Mouse (Mus musculus): Measurements from ENCODE around the gene Tada2a. TPM values are rescaled to one million over a fixed set of nuclear protein-coding genes. Genes with fewer than 3 reads are reported as not detected.

The Tada2a gene
- total RNA-seq, 2 experiments from 2014 or later, result 12.5 to 12.6 TPM

DNA sequence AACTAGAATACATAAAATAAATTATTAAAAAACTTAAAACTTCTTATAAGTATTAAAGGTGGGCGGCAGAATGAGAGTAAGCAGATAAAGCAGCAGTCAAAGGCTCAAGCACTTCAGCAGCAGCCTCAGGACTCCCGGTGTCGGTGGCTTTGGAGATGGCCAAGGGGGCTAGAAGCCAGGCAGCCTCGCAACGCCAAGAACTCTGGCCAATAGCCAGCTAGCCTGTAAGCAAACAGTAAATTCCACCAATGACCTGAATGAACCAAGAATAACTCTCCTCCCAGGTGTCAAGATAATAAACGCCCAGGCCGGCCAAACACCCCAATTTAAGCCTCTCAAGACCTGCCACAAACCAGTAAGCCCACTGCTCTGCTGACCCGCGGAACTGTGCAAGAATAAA, 13.8 kb downstream of the Tada2a start:
- DNase-seq (ENCODE audit: low spot score in 2 of 2), result no peak

DNA sequence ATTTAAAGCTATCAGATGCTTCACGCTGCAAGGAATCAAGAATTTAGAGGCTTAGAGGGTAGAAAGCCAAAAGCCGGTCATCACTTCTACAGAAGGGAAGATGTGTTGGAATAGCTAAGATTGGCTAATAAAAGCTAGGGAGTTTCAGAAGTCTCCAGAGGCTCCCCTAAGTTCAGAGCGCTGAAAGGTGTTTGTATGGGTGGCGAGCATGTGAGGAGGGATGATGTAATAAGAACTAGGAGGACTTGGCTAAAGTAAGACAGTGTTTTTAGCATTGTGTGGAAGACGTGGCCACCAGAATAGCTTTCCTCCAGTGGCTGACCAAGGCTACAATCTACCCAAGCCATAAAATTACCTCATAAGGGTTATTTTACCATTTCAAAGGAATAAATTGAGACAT, 15.8 kb downstream of the Tada2a start:
- no peak for DNase-seq (ENCODE audit: low spot score in 2 of 2)

DNA sequence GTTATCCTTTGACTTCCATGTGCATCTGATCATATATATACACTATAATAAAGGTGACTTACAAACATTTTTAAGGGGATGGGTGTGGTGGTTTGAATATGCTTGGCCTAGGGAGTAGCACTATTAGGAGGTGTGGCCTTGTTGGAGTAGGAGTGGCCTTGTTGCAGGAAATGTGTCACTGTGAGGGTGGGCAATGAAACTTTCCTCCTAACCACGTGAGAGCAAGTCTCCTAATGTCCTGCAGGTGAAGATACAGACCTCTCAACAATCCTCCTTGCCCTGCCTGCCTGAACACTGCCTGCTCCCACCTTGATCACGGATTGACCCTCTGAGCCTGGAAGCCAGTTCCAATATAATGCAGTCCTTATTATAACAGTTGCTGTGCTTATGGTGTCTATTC, 22.3 kb downstream of the Tada2a start:
- DNase-seq (ENCODE audit: low spot score in 2 of 2), result no peak

GRCm38 (mm10) chr11:84104036-84104435, 25.4 kb downstream of the Tada2a start:
- DNase-seq (ENCODE audit: low spot score in 2 of 2), result peak in 1 of 2 experiments; percentile 18

DNA sequence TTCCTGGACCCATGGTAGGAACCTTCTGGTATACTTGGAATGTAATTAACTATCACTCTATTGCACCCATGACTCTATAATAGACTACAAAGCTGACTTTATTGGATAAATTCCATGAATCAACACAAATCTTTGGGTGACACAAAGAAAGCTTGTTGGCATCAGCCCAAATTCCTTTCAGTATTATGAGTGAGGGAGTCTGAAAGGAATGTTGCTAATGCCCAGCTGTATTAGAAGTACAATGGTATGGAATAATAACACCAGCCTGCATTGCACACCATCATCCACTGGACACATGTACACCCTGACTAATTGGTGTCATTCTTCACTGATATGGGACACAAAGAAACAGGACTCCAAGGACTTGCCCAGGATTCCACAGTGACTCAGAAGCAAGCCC, 28.2 kb downstream of the Tada2a start:
- no peak for DNase-seq (ENCODE audit: low spot score in 2 of 2)

GRCm38 (mm10) chr11:84097251-84097998, 32.0 kb downstream of the Tada2a start:
- DNase-seq (ENCODE audit: low spot score in 2 of 2), result no peak

DNA sequence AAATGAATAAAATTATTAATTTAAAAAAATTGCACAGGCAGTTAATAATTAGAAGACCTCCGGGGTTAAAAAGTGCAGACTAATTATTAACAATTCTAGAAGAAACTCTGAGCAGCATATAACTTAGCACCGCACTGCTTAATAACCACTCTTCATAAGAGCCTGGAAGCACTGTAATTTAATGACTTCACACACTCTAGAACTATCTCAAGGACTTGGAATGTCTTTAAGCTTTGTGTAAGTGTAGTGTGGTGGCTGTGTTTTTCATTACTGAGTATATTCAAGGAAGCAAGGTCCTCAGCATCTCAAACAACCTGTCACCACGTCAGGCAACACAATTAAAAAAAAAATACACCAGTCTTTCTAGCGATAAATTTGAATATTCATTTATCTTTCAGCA, 34.3 kb downstream of the Tada2a start:
- no peak for DNase-seq (ENCODE audit: low spot score in 2 of 2)

- no peak for DNase-seq (ENCODE audit: low spot score in 2 of 2)
Measured at GRCm38 (mm10) chr11:84090572-84090971, 38.8 kb downstream of the Tada2a start.

GRCm38 (mm10) chr11:84081901-84082300, 47.5 kb downstream of the Tada2a start:
- no peak for DNase-seq (ENCODE audit: low spot score in 2 of 2)

GRCm38 (mm10) chr11:84080327-84080726, 49.1 kb downstream of the Tada2a start:
- DNase-seq (ENCODE audit: low spot score in 2 of 2), result no peak

- DNase-seq (ENCODE audit: low spot score in 2 of 2), result no peak
Measured at GRCm38 (mm10) chr11:84079887-84080286, 49.5 kb downstream of the Tada2a start.

GRCm38 (mm10) chr11:84079361-84079760, 50.0 kb downstream of the Tada2a start:
- DNase-seq (ENCODE audit: low spot score in 2 of 2), result no peak

GRCm38 (mm10) chr11:84078601-84079000, 50.8 kb downstream of the Tada2a start:
- no peak for DNase-seq (ENCODE audit: low spot score in 2 of 2)

GRCm38 (mm10) chr11:84077008-84077407, 52.4 kb downstream of the Tada2a start:
- DNase-seq (ENCODE audit: low spot score in 2 of 2), result no peak

- no peak for DNase-seq (ENCODE audit: low spot score in 2 of 2)
Measured at GRCm38 (mm10) chr11:84073816-84074764, 55.3 kb downstream of the Tada2a start.

GRCm38 (mm10) chr11:84072904-84073651, 56.3 kb downstream of the Tada2a start:
- DNase-seq (ENCODE audit: low spot score in 2 of 2), result no peak

DNA sequence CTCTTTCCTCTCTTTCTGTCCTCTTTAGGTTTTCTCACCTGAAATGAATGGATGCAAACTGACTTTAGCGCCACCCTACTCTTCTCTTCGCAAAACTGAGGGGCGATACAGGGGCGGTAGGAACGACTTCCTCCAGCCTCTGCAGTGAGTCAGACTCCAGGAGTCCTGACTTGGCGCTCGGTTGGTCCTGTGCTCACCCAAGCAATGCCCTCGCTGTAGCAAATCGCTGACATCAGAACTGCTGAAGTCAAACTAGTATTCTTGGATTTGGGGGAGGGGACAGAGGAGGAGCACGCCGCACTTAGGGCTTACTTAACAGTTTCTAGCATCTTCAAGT, 60.4 kb downstream of the Tada2a start, which contains the start of gene Dusp14:
TSS of gene Dusp14 (minus strand) at position 228 of the 337 bp plus-strand sequence.
- DNase-seq (ENCODE audit: low spot score in 2 of 2), result peak; percentile 16 to 34

DNA sequence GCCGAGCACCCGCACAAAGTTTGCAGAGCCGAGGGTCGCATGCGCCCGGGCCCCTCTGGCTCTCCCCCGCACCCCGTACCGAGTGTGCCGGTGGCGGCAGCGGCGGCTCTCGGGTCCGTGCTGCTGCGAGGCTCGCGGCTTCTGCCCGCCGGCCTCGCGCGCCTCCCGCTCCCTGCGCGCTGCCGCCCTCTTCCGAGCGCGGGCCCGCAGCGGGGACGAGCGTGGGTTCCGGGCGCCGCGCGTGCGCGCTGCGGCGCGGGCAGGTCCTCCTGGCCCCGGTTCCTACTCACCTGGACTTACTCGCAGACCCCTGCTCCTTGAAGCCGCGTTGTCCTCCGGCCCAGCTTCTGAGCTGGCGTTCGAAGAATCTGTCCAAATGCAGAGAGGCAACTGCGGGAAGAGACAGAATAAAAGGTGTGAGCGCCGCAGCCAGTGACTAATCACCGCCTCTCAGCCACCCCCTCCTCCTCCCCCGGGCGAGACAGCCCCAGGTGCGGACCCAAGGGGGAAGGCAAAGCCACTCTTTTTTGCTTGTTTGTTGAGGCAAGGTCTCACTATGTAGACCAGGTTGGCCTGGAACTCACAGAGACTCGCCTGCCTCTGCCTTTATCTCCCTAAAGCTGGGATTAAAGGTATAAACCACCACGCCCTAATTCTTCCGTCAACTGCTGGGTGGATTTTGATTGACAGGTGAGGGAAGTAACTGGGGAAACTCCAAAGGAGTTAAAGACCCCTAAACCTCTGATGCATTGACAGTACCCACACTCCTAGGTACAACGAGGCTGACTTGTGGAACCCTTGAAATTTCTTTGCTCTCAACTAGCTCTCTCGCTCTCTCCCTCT, 61.0 kb downstream of the Tada2a start:
- DNase-seq (ENCODE audit: low spot score in 2 of 2), result peak; percentile 63 to 64

DNA sequence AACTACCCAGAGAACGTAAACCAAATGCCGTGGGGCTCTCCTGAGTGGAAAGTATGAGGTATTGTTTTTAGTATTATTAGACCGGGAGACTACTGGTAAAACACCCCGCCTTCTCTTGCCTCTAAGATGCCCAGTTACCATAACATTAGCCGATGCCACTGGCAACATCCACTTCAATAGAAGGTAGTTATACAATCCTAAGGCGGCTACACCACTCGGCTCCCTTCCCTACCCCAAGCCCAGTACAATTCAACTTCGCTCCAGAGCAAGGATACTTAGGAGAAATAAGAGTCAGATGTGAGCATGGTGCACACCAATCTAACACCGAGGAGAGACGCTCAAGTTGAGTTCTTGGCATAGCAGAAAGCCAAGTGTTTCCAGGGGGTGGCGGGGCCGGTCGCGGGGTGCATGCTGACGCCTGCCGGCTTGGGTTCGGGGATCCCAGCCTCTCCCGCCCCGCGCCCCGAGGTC, 61.6 kb downstream of the Tada2a start:
- no peak for DNase-seq (ENCODE audit: low spot score in 2 of 2)

DNA sequence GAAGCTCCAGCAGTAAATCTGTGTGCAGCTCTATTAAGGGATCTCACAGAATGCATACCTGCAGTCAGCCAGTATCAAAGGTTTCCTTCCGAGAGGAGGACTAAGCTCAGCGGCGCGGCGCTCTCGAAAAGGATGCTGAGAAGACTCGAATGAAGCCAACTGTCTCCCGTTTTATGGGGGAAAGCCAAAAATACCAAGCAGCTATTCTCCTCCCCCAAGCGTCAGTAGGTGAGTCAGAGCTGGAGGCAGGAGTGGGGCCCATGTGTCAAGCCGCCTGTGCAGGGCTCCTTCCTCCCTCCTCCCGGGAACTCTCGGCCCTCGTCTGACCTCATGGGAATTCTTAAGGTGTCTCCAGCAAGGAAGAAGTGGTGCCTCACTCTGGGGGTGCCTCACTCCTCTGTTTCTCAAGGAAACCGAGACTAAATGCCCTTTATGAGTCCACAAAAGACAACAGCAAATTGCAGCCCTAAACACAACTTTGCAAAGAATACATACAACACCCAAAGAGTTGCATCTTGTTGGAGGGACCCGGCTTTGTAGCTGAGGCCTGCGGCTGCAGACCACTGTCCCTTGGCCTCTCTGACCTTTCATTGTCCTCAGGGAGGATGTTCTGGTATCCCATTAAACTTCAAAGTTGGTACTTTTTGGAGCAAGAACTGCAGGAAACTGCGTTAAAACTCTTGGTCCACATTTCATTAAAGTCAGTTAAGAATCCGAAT, 62.3 kb downstream of the Tada2a start:
- peak; percentile 42 to 56 for DNase-seq (ENCODE audit: low spot score in 2 of 2)

All from adrenal gland, adult 18-20 months (tissue).